In genomic region chr2:4561196-4561595, GRCm38 (mm10) we compare ENCODE assay signal across 8 mouse cellular contexts.
DNase-seq lines count a peak whose midpoint lies in the region; ATAC-seq and TF ChIP-seq lines count a peak whose summit lies in the region.

No protein-coding gene starts in this region.

- H3K4me1 ChIP-seq in cerebellum, adult 2 months (ENCODE audit: control insufficient read depth, insufficient read depth, low read length) = peaks cover 3% of the 10 kb centered on the region; the same call in 1 of the 2 replicates
- peaks cover 23 to 33% of the 10 kb centered on the region in 2 experiments for H3K4me1 ChIP-seq in MEL (ENCODE audit: control insufficient read depth in 1 of 2, insufficient read depth in 2 of 2, low read length in 2 of 2)
- peaks cover 43 to 57% of the 10 kb centered on the region in 2 experiments for H3K4me1 ChIP-seq in liver, embryonic 14.5 days (replicated peaks; ENCODE audit: control insufficient read depth in 2 of 2, insufficient read depth in 2 of 2, low read length in 1 of 2)

- peak; percentile 97 to 99 for TF ChIP-seq EP300 in MEL (IDR thresholded peaks at IDR 0.05; ENCODE audit: low read depth in 1 of 2, low read length in 2 of 2)
- TF ChIP-seq EP300 in liver, embryonic 14.5 days (IDR thresholded peaks at IDR 0.05; ENCODE audit: low read depth) = peak; percentile 99

- DNase-seq in cerebellum, adult 2 months = peak in 1 of 2 experiments; percentile 24
- DNase-seq in cerebellum, adult 11 months = no peak
- peak; percentile 94 for DNase-seq in MEL (ENCODE audit: low read depth, low spot score)
- DNase-seq in liver, embryonic 14.5 days (ENCODE audit: low read depth in 3 of 3, low spot score in 3 of 3) = peak; percentile 93 to 96 (median 94)
- peak; percentile 63 to 76 for DNase-seq in spleen, postnatal 4 days (ENCODE audit: low spot score in 2 of 2)
- DNase-seq in layer of hippocampus, adult 18-20 months (ENCODE audit: low spot score in 2 of 2) = no peak
- no peak for DNase-seq in B cell, adult 2 months

- TF ChIP-seq RAD21 in MEL (IDR thresholded peaks at IDR 0.05; ENCODE audit: low read depth, low read length) = no peak

- H3K36me3 ChIP-seq in MEL (ENCODE audit: control insufficient read depth in 1 of 2, insufficient read depth in 2 of 2, low read length in 2 of 2) = peaks cover 8 to 41% of the 10 kb centered on the region in 2 experiments; a peak in 3 of 4 replicates
- H3K36me3 ChIP-seq in liver, embryonic 14.5 days (replicated peaks; ENCODE audit: control insufficient read depth, insufficient read depth, low read depth) = peaks cover 35% of the 10 kb centered on the region

- no peak for TF ChIP-seq CTCF in cerebellum, adult 2 months (IDR thresholded peaks at IDR 0.05; ENCODE audit: borderline replicate concordance, insufficient read depth, low read depth, low read length)
- TF ChIP-seq CTCF in MEL (IDR thresholded peaks at IDR 0.05 in 2 of 3, conservative IDR thresholded peaks at IDR 0.05 in 1 of 3; ENCODE audit: control insufficient read depth in 1 of 3, insufficient read depth in 1 of 3, low read depth in 2 of 3, low read length in 3 of 3, poor library complexity in 1 of 3, severe bottlenecking in 1 of 3) = no peak
- no peak for TF ChIP-seq CTCF in liver, embryonic 14.5 days (IDR thresholded peaks at IDR 0.05; ENCODE audit: low read depth)

- ATAC-seq in granulocyte monocyte progenitor cell, adult 5-6 weeks (replicated peaks; ENCODE audit: poor library complexity, severe bottlenecking) = peak; percentile 8; the same call in 1 of the 2 replicates
- peak; percentile 90 for ATAC-seq in liver, embryonic 14.5 days (ENCODE audit: insufficient read depth)

- 56% methylated on average over 5 of the region's 5 CpGs for WGBS in cerebellum, adult 2 months
- WGBS in liver, embryonic 14.5 days (ENCODE audit: insufficient replicate concordance) = 1% methylated on average over 5 of the region's 5 CpGs

- H3K9ac ChIP-seq in MEL (ENCODE audit: control insufficient read depth, low read depth, low read length, poor library complexity, severe bottlenecking) = peak overlapping the region; percentile 75
- H3K9ac ChIP-seq in liver, embryonic 14.5 days (replicated peaks) = peak overlapping the region; percentile 93

- TF ChIP-seq POLR2A in cerebellum, adult 2 months (IDR thresholded peaks at IDR 0.05; ENCODE audit: borderline replicate concordance, insufficient read depth, low read length) = no peak
- TF ChIP-seq POLR2A in MEL (IDR thresholded peaks at IDR 0.05; ENCODE audit: control insufficient read depth in 1 of 2, insufficient read depth in 1 of 2, low read depth in 1 of 2, low read length in 2 of 2, poor library complexity in 1 of 2) = peak in 1 of 2 experiments; percentile 41; a peak in 1 of 4 replicates

- H3K9me3 ChIP-seq in MEL (replicated peaks; ENCODE audit: insufficient read depth, low read length) = no peaks in the 10 kb centered on the region
- H3K9me3 ChIP-seq in liver, embryonic 14.5 days (ENCODE audit: control insufficient read depth, low read length) = no peaks in the 10 kb centered on the region

- H3K4me3 ChIP-seq in cerebellum, adult 2 months (replicated peaks; ENCODE audit: insufficient read depth, low read depth, low read length) = peak overlapping the region; percentile 68
- H3K4me3 ChIP-seq in MEL (ENCODE audit: control insufficient read depth in 1 of 2, insufficient read depth in 1 of 2, low read depth in 2 of 2, low read length in 2 of 2) = peak overlapping the region; percentile 78 to 97
- H3K4me3 ChIP-seq in liver, embryonic 14.5 days (ENCODE audit: insufficient read depth in 1 of 2, low read depth in 2 of 2, low read length in 2 of 2) = peak overlapping the region; percentile 83 to 88

- H3K79me2 ChIP-seq in MEL (ENCODE audit: control insufficient read depth, insufficient read depth, low read length, poor library complexity) = peaks cover 29% of the 10 kb centered on the region

- H3K27me3 ChIP-seq in cerebellum, adult 2 months (ENCODE audit: control insufficient read depth, insufficient read depth, low read length) = no peaks in the 10 kb centered on the region
- no peaks in the 10 kb centered on the region for H3K27me3 ChIP-seq in MEL (ENCODE audit: control insufficient read depth in 1 of 2, insufficient read depth in 2 of 2, low read length in 2 of 2)
- no peaks in the 10 kb centered on the region for H3K27me3 ChIP-seq in liver, embryonic 14.5 days (ENCODE audit: control insufficient read depth, insufficient read depth, low read length)

- peak overlapping the region; percentile 73 for H3K27ac ChIP-seq in cerebellum, adult 2 months (ENCODE audit: insufficient read depth, low read length)
- peak overlapping the region; percentile 95 for H3K27ac ChIP-seq in MEL (ENCODE audit: control insufficient read depth, low read depth, low read length)
- H3K27ac ChIP-seq in liver, embryonic 14.5 days = peak overlapping the region; percentile 98

- peak overlapping the region; percentile 92 for H3K4me2 ChIP-seq in liver, embryonic 14.5 days (ENCODE audit: low read depth)

TF ChIP-seq in MEL, 35 proteins besides CTCF, POLR2A, EP300 and RAD21:
- TF ChIP-seq NRF1 (IDR thresholded peaks at IDR 0.05; ENCODE audit: insufficient read depth, low read depth, low read length, poor library complexity, severe bottlenecking) (no peak), USF1 (IDR thresholded peaks at IDR 0.05; ENCODE audit: low read depth, low read length) (no peak), ZMIZ1 (IDR thresholded peaks at IDR 0.05; ENCODE audit: low read depth, low read length) (peak; percentile 78), POLR2AphosphoS2 (IDR thresholded peaks at IDR 0.05; ENCODE audit: low read length) (peak; percentile 57; the same call in 1 of the 2 replicates), BHLHE40 (IDR thresholded peaks at IDR 0.05; ENCODE audit: borderline replicate concordance, low read depth, low read length) (peak; percentile 97), E2F4 (IDR thresholded peaks at IDR 0.05; ENCODE audit: borderline replicate concordance, low read depth, low read length) (no peak), ETS1 (IDR thresholded peaks at IDR 0.05; ENCODE audit: low read depth, low read length) (peak; percentile 98), SMC3 (IDR thresholded peaks at IDR 0.05; ENCODE audit: low read depth, low read length) (no peak), UBTF (IDR thresholded peaks at IDR 0.05; ENCODE audit: borderline replicate concordance, insufficient read depth, low read depth, low read length) (0 out of 2 replicates have a peak, but pooled peaks have one; percentile 85), KAT2A (conservative IDR thresholded peaks at IDR 0.05; ENCODE audit: low read depth, low read length) (no peak; the same call in 1 of the 2 replicates), NELFE (IDR thresholded peaks at IDR 0.05; ENCODE audit: low read depth, low read length) (0 out of 2 replicates have a peak, but pooled peaks have one; percentile 46), ZKSCAN1 (IDR thresholded peaks at IDR 0.05; ENCODE audit: low read depth, low read length) (no peak), GATA1 (IDR thresholded peaks at IDR 0.05; ENCODE audit: low read depth, low read length) (peak; percentile 98), CHD2 (IDR thresholded peaks at IDR 0.05; ENCODE audit: low read length) (no peak), ZNF384 (IDR thresholded peaks at IDR 0.05; ENCODE audit: low read depth, low read length) (peak; percentile 19; the same call in 1 of the 2 replicates), MEF2A (IDR thresholded peaks at IDR 0.05; ENCODE audit: extremely low read depth, insufficient replicate concordance, low read depth, low read length, poor library complexity, severe bottlenecking) (0 out of 2 replicates have a peak, but pooled peaks have one; percentile 18), ZC3H11A (IDR thresholded peaks at IDR 0.05; ENCODE audit: low read depth, low read length) (no peak), JUND (IDR thresholded peaks at IDR 0.05; ENCODE audit: low read depth, low read length) (no peak), MAX (IDR thresholded peaks at IDR 0.05; ENCODE audit: low read length) (peak; percentile 88), CHD1 (IDR thresholded peaks at IDR 0.05; ENCODE audit: low read depth, low read length) (no peak), TBP (IDR thresholded peaks at IDR 0.05; ENCODE audit: low read depth, low read length) (peak; percentile 84), HCFC1 (IDR thresholded peaks at IDR 0.05; ENCODE audit: low read depth, low read length) (peak; percentile 56; the same call in 1 of the 2 replicates), MAZ (IDR thresholded peaks at IDR 0.05; ENCODE audit: low read depth, low read length) (peak; percentile 45; the same call in 1 of the 2 replicates), MAFK (IDR thresholded peaks at IDR 0.05; ENCODE audit: borderline replicate concordance, low read depth, low read length) (peak; percentile 64; the same call in 1 of the 2 replicates), GABPA (IDR thresholded peaks at IDR 0.05; ENCODE audit: low read depth, low read length) (no peak), SIN3A (IDR thresholded peaks at IDR 0.05; ENCODE audit: low read length) (peak; percentile 96), MYB (IDR thresholded peaks at IDR 0.05; ENCODE audit: low read depth, low read length) (peak; percentile 49; the same call in 1 of the 2 replicates), MYC (IDR thresholded peaks at IDR 0.05; ENCODE audit: low read depth, low read length) (peak; percentile 84), MXI1 (IDR thresholded peaks at IDR 0.05; ENCODE audit: low read depth, low read length) (peak; percentile 93), TAL1 (IDR thresholded peaks at IDR 0.05; ENCODE audit: low read length) (peak; percentile 100), RCOR1 (IDR thresholded peaks at IDR 0.05; ENCODE audit: low read depth, low read length) (peak; percentile 96), TCF12 (IDR thresholded peaks at IDR 0.05; ENCODE audit: low read depth, low read length) (peak; percentile 100)
TF ChIP-seq in MEL: peak in this region for 21.

Comparison
In these comparisons a context has a peak if more than half of its experiments do, and no peak if none do; other contexts are left out.
1. DNase-seq: peak in MEL (single experiment), liver, embryonic 14.5 days (3 of 3) and spleen, postnatal 4 days (2 of 2); none in cerebellum, adult 11 months (single experiment), layer of hippocampus, adult 18-20 months (0 of 2) and B cell, adult 2 months (0 of 2).
2. Peak in every context shown above with its lines, with median percentiles within 50 percentile points of each other: H3K27ac ChIP-seq and H3K4me3 ChIP-seq.